Mouse (Mus musculus): ENCODE data around the gene Samd4. TPM values are rescaled to one million over a fixed set of nuclear protein-coding genes. Genes with fewer than 3 reads are reported as not detected.
A peak's percentile ranks its signal among the peaks of the same experiment; 100 is the strongest.

Gene Samd4
- polyA plus RNA-seq, 1 experiment from 2014 or later, result 5.0 TPM

DNA sequence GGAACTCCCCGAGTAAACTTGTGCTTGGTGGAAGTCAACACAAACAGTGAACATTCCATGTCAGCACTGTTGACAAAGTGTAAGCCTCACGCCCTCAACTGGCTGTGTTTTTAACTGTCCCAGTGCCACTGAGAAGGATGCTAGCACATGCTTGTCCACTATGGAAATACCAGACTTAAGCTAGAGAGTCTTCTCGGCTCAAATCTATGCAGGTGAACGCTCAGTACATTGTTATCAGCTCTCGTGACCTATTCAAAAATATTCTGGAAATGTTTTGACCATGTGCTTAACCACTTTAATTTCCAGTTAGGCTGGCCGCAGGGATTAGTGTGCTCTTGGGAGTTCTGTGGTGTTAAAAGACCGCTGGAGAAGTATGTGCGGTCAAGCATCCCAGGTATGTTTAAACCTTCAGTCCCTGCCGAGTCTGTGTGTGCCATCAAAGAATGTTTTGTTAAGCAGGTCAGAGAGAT lies 73.0 kb downstream of the Samd4 start:
- Histone ChIP-seq H3K36me3 (ENCODE audit: control insufficient read depth, insufficient read depth, low read length) (no peaks in the 10 kb centered on the region), H3K4me3 (ENCODE audit: low read depth, low read length) (no peak overlapping the region), H3K4me1 (ENCODE audit: control insufficient read depth, insufficient read depth, low read length) (peaks cover 2% of the 10 kb centered on the region; the same call in 1 of the 2 replicates), H3K9me3 (replicated peaks; ENCODE audit: control insufficient read depth, low read length, poor library complexity, severe bottlenecking) (no peaks in the 10 kb centered on the region), H3K9ac (ENCODE audit: low read depth, low read length) (no peak overlapping the region), H3K27ac (ENCODE audit: low read length) (no peak overlapping the region), H3K27me3 (ENCODE audit: control insufficient read depth, insufficient read depth, low read depth, low read length) (no peaks in the 10 kb centered on the region), H3K4me2 (ENCODE audit: low read length) (no peak overlapping the region)
- ATAC-seq, result no peak
- WGBS, result 33% methylated on average over 9 of the region's 9 CpGs

DNA sequence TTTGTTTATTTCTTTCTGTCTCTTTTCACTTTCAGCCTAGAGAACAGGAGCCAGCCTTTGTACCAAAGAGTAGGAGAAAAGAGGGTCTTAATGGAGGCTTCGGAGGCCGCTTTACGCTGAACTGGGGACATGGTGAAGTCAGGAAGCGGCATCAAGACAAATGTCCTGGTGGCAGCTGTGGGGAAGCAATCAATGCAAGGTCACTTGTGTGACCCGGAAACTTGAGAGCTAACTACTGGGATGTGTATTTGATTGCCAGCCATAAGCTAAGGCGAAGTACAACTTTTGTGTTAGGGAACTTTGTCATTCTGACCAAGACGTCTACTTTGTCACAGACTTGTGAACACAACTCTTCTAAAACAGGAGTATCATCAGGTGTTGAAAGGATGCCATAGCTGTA lies 73.5 kb downstream of the Samd4 start:
- WGBS, result 26% methylated on average over 7 of the region's 7 CpGs
- no peak overlapping the region for H3K27ac ChIP-seq (ENCODE audit: low read length)
- no peak overlapping the region for H3K4me3 ChIP-seq (ENCODE audit: low read depth, low read length)
- no peak overlapping the region for H3K9ac ChIP-seq (ENCODE audit: low read depth, low read length)
- no peak for ATAC-seq
- H3K27me3 ChIP-seq (ENCODE audit: control insufficient read depth, insufficient read depth, low read depth, low read length), result no peaks in the 10 kb centered on the region
- peaks cover 2% of the 10 kb centered on the region; the same call in 1 of the 2 replicates for H3K4me1 ChIP-seq (ENCODE audit: control insufficient read depth, insufficient read depth, low read length)
- no peak overlapping the region for H3K4me2 ChIP-seq (ENCODE audit: low read length)
- no peaks in the 10 kb centered on the region for H3K36me3 ChIP-seq (ENCODE audit: control insufficient read depth, insufficient read depth, low read length)
- H3K9me3 ChIP-seq (replicated peaks; ENCODE audit: control insufficient read depth, low read length, poor library complexity, severe bottlenecking), result no peaks in the 10 kb centered on the region

DNA sequence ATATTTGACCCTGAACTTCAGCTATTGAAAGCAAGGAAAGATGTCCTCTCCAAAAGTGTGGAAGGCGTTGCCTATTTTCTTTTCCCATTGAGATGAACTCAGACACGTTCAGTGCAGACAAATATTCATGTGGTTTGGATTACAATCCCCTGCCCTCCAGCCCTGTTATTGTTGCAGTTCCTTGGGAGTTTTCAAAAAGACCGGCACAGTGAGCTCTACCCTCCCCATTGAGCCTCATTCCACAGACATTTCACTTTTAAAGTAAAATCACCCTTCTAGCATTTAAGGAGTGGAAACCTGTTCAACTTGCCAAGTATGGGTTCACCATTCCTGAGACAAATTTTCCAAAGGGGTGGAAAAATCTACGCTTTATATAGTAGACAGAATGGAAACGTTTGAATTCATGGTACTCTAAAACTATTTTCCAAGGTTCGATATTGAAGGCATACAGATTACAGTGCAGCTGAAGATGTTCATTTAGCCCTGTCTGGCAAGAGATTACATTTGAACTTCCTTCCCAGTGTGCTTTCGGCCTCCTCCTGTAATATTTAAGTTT lies 76.6 kb downstream of the Samd4 start:
- WGBS, result 73% methylated on average over 7 of the region's 7 CpGs
- H3K4me3 ChIP-seq (ENCODE audit: low read depth, low read length), result no peak overlapping the region
- no peak overlapping the region for H3K4me2 ChIP-seq (ENCODE audit: low read length)
- ATAC-seq, result no peak
- H3K27me3 ChIP-seq (ENCODE audit: control insufficient read depth, insufficient read depth, low read depth, low read length), result no peaks in the 10 kb centered on the region
- no peak overlapping the region for H3K9ac ChIP-seq (ENCODE audit: low read depth, low read length)
- no peaks in the 10 kb centered on the region for H3K4me1 ChIP-seq (ENCODE audit: control insufficient read depth, insufficient read depth, low read length)
- H3K27ac ChIP-seq (ENCODE audit: low read length), result no peak overlapping the region
- no peaks in the 10 kb centered on the region for H3K9me3 ChIP-seq (replicated peaks; ENCODE audit: control insufficient read depth, low read length, poor library complexity, severe bottlenecking)
- no peaks in the 10 kb centered on the region for H3K36me3 ChIP-seq (ENCODE audit: control insufficient read depth, insufficient read depth, low read length)

DNA sequence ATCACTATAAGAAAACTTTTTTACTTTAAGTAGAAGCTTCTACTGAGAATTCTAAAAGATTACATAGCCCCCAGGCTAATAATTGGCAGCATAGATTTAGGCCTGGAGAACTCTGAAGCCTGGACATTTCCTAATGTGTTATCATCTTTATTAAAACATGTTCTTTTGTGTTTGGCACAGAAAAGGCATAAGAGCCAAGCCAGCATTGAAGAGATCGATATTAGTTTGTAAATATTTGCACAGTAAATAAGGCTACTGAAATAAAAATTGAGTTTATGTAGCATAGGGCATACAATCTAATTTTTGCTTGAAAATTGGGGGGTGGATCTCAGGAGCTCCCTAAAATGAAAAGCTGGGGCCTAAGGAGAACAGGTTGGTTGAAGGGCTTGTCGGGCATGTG lies 77.2 kb downstream of the Samd4 start:
- no peaks in the 10 kb centered on the region for H3K4me1 ChIP-seq (ENCODE audit: control insufficient read depth, insufficient read depth, low read length)
- no peaks in the 10 kb centered on the region for H3K9me3 ChIP-seq (replicated peaks; ENCODE audit: control insufficient read depth, low read length, poor library complexity, severe bottlenecking)
- WGBS, result 98% methylated on average over 2 of the region's 2 CpGs
- H3K9ac ChIP-seq (ENCODE audit: low read depth, low read length), result no peak overlapping the region
- no peaks in the 10 kb centered on the region for H3K36me3 ChIP-seq (ENCODE audit: control insufficient read depth, insufficient read depth, low read length)
- no peak overlapping the region for H3K4me3 ChIP-seq (ENCODE audit: low read depth, low read length)
- H3K4me2 ChIP-seq (ENCODE audit: low read length), result no peak overlapping the region
- H3K27me3 ChIP-seq (ENCODE audit: control insufficient read depth, insufficient read depth, low read depth, low read length), result no peaks in the 10 kb centered on the region
- no peak for ATAC-seq
- no peak overlapping the region for H3K27ac ChIP-seq (ENCODE audit: low read length)

DNA sequence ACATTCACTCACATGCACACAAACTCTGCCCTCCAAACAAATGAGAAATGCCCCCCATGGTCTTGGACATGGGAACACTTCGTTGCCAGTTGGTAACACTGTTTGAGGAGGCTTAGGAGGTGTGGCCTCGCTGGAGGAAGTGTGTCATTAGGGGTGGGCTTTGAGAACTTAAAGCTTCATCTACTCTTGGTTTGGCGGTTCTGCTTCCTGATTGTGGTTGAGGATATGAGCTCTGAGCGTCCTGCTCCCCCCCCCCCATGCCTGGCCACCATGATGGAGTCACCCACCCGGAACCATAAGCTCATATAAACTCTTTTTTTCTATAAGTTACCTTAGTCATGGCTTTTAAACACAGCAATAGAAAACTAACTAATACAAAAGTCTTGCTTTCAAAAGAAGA lies 80.2 kb downstream of the Samd4 start:
- no peak for ATAC-seq
- WGBS, result 88% methylated on average over 5 of the region's 5 CpGs
- H3K9me3 ChIP-seq (replicated peaks; ENCODE audit: control insufficient read depth, low read length, poor library complexity, severe bottlenecking), result no peaks in the 10 kb centered on the region

DNA sequence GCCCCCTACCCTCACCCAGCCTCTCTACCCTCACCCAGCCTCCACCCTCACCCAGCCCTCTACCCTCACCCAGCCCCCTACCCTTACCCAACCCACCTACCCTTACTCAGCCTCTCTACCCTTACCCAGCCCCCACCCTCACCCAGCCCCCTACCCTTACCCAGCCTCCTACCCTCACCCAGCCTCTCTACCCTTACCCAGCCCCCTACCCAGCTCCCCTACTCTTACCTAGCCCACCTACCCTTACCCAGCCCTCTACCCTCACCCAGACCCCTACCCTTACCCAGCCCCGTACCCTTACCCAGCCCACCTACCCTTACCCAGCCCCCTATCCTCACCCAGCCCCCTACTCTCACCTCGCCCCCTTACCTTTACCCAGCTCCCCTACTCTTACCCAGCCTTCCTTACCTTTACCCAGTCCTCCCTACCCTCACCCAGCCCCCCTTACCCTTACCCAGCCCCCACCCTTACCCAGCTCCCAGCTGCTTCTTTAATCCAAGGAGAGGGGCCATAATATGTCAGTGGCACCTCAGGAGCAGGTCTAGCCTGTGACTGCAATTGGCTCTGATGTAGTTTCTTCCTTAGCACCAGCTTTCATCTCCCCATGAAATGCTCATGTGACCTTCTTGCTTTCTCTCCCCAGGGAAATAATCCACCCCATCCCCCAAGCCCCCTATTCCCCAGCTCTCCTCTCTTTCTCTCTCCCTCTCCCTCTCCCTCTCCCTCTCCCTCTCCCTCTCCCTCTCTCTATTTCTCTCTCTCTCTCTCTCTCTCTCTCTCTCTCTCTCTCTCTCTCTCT lies 81.6 kb downstream of the Samd4 start:
- no peaks in the 10 kb centered on the region for H3K4me1 ChIP-seq (ENCODE audit: control insufficient read depth, insufficient read depth, low read length)
- H3K9me3 ChIP-seq (replicated peaks; ENCODE audit: control insufficient read depth, low read length, poor library complexity, severe bottlenecking), result no peaks in the 10 kb centered on the region
- no peak overlapping the region for H3K4me2 ChIP-seq (ENCODE audit: low read length)
- H3K36me3 ChIP-seq (ENCODE audit: control insufficient read depth, insufficient read depth, low read length), result no peaks in the 10 kb centered on the region
- no peaks in the 10 kb centered on the region for H3K27me3 ChIP-seq (ENCODE audit: control insufficient read depth, insufficient read depth, low read depth, low read length)
- H3K27ac ChIP-seq (ENCODE audit: low read length), result no peak overlapping the region
- ATAC-seq, result peak; percentile 66
- no peak overlapping the region for H3K4me3 ChIP-seq (ENCODE audit: low read depth, low read length)
- no peak overlapping the region for H3K9ac ChIP-seq (ENCODE audit: low read depth, low read length)
- 87% methylated on average over 2 of the region's 2 CpGs for WGBS

More for the DNA sequence above, 80.2 kb downstream of the Samd4 start:
- H3K27me3 ChIP-seq (ENCODE audit: control insufficient read depth, insufficient read depth, low read depth, low read length), result no peaks in the 10 kb centered on the region
- H3K27ac ChIP-seq (ENCODE audit: low read length), result no peak overlapping the region
- no peak overlapping the region for H3K4me3 ChIP-seq (ENCODE audit: low read depth, low read length)
- no peaks in the 10 kb centered on the region for H3K36me3 ChIP-seq (ENCODE audit: control insufficient read depth, insufficient read depth, low read length)
- H3K4me2 ChIP-seq (ENCODE audit: low read length), result no peak overlapping the region
- no peak overlapping the region for H3K9ac ChIP-seq (ENCODE audit: low read depth, low read length)
- no peaks in the 10 kb centered on the region for H3K4me1 ChIP-seq (ENCODE audit: control insufficient read depth, insufficient read depth, low read length)

DNA sequence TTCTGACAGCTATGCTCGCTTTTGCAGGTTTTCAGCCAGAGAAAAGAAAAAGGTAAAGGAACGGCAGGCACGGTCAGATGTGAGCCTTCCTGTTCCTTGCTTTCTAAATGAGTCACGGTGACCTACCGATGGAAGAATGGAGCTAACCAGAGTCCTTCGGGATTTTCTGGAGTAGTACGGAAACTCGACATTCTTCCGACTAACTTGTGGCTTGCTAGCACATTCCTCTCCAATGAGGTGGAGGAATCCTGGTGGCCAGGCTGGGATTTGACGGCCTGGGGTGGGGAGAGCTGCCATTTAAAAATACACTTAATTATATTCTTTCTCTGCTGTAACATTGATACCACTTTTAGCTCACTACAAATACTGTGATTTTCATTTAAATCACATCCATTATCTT lies 83.6 kb downstream of the Samd4 start:
- no peak for ATAC-seq
- WGBS, result 84% methylated on average over 10 of the region's 10 CpGs
- Histone ChIP-seq H3K9me3 (replicated peaks; ENCODE audit: control insufficient read depth, low read length, poor library complexity, severe bottlenecking) (no peaks in the 10 kb centered on the region), H3K4me2 (ENCODE audit: low read length) (no peak overlapping the region), H3K9ac (ENCODE audit: low read depth, low read length) (no peak overlapping the region), H3K4me3 (ENCODE audit: low read depth, low read length) (no peak overlapping the region), H3K27me3 (ENCODE audit: control insufficient read depth, insufficient read depth, low read depth, low read length) (no peaks in the 10 kb centered on the region), H3K27ac (ENCODE audit: low read length) (no peak overlapping the region), H3K4me1 (ENCODE audit: control insufficient read depth, insufficient read depth, low read length) (no peaks in the 10 kb centered on the region), H3K36me3 (ENCODE audit: control insufficient read depth, insufficient read depth, low read length) (no peaks in the 10 kb centered on the region)

DNA sequence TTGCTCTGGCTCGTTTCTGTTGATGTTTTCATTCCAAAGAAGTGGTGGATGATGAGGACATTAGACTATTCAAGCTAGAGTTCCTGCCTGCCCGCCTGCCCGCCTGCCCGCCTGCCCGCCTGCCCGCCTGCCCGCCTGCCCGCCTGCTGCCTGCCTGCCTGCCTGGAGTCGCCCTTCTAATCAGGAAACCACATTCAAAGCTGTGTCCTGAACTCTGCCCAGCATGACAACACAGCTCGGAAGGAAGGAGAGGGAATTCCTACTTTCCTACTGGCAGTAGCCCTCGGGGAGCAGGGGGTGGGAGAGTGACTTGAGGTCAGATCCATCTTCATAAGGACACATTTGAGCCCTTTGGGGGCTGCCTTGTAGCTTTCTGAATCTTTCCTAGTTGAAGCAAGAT lies 85.4 kb downstream of the Samd4 start:
- Histone ChIP-seq H3K27me3 (ENCODE audit: control insufficient read depth, insufficient read depth, low read depth, low read length) (no peaks in the 10 kb centered on the region), H3K4me1 (ENCODE audit: control insufficient read depth, insufficient read depth, low read length) (no peaks in the 10 kb centered on the region), H3K4me3 (ENCODE audit: low read depth, low read length) (no peak overlapping the region), H3K36me3 (ENCODE audit: control insufficient read depth, insufficient read depth, low read length) (no peaks in the 10 kb centered on the region), H3K9ac (ENCODE audit: low read depth, low read length) (no peak overlapping the region), H3K9me3 (replicated peaks; ENCODE audit: control insufficient read depth, low read length, poor library complexity, severe bottlenecking) (no peaks in the 10 kb centered on the region), H3K27ac (ENCODE audit: low read length) (no peak overlapping the region), H3K4me2 (ENCODE audit: low read length) (no peak overlapping the region)
- ATAC-seq, result no peak
- 64% methylated on average over 11 of the region's 11 CpGs for WGBS

DNA sequence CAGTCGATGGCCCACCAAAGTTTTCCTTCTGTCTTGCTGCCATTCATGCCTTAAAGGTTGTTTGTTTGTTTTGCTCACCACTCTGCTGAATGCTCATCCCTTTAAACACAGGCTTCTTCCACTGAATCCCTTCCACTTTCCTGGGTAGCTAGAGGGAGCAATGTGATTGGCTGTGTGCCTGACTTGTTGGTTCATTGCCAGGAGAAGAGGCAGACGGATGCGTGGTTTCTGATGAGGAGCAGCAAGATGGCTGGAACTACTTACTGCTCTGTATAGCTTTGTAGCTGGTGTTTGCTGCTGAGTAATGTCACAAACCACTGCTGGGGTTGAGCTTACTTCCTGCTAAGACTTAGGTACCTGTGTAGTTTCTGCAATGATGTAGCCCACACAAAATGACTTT lies 88.0 kb downstream of the Samd4 start:
- WGBS, result 80% methylated on average over 3 of the region's 3 CpGs
- Histone ChIP-seq H3K9me3 (replicated peaks; ENCODE audit: control insufficient read depth, low read length, poor library complexity, severe bottlenecking) (no peaks in the 10 kb centered on the region), H3K27me3 (ENCODE audit: control insufficient read depth, insufficient read depth, low read depth, low read length) (no peaks in the 10 kb centered on the region), H3K4me1 (ENCODE audit: control insufficient read depth, insufficient read depth, low read length) (no peaks in the 10 kb centered on the region), H3K9ac (ENCODE audit: low read depth, low read length) (no peak overlapping the region), H3K4me3 (ENCODE audit: low read depth, low read length) (no peak overlapping the region), H3K4me2 (ENCODE audit: low read length) (no peak overlapping the region), H3K36me3 (ENCODE audit: control insufficient read depth, insufficient read depth, low read length) (no peaks in the 10 kb centered on the region), H3K27ac (ENCODE audit: low read length) (no peak overlapping the region)
- ATAC-seq, result no peak

Data from midbrain, embryonic 16.5 days (tissue).